Comparison of ENCODE assay signal across 20 mouse cellular contexts in genomic region chr6:136079991-136080734, GRCm38 (mm10).
A peak's percentile ranks its signal among the peaks of the same experiment; 100 is the strongest.
DNase-seq lines count a peak whose midpoint lies in the region; ATAC-seq and TF ChIP-seq lines count a peak whose summit lies in the region.
"Had no signal": no experiment of that assay in that cellular context is flagged by ENCODE, and none has a peak within 500 bp of the region (broad histone marks: within the 10 kb centered on the region; RNA-seq: fewer than 3 reads in every experiment).

No protein-coding gene starts in this region.

- H3K27ac ChIP-seq in forebrain, embryonic 14.5 days (ENCODE audit: low read depth, low read length): no peak overlapping the region
- no peak overlapping the region for H3K27ac ChIP-seq in forebrain, embryonic 10.5 days
- H3K27ac ChIP-seq in hindbrain, embryonic 15.5 days (replicated peaks): no peak overlapping the region
- H3K27ac ChIP-seq in hindbrain, embryonic 11.5 days (ENCODE audit: low read depth, low read length): no peak overlapping the region
- no peak overlapping the region for H3K27ac ChIP-seq in midbrain, embryonic 16.5 days (ENCODE audit: low read length)
- H3K27ac ChIP-seq: heart, embryonic 13.5 days; stomach, embryonic 15.5 days had no signal

- no peaks in the 10 kb centered on the region for H3K36me3 ChIP-seq in forebrain, embryonic 14.5 days (ENCODE audit: control insufficient read depth, insufficient read depth, low read length)
- H3K36me3 ChIP-seq in forebrain, embryonic 10.5 days (replicated peaks): no peaks in the 10 kb centered on the region
- no peaks in the 10 kb centered on the region for H3K36me3 ChIP-seq in hindbrain, embryonic 15.5 days
- H3K36me3 ChIP-seq in hindbrain, embryonic 11.5 days (ENCODE audit: control insufficient read depth, insufficient read depth, low read length): no peaks in the 10 kb centered on the region
- H3K36me3 ChIP-seq in midbrain, embryonic 16.5 days (ENCODE audit: control insufficient read depth, insufficient read depth, low read length): no peaks in the 10 kb centered on the region
- H3K36me3 ChIP-seq: heart, embryonic 13.5 days; stomach, embryonic 15.5 days had no signal

- WGBS in forebrain, embryonic 14.5 days: 70% methylated on average over 17 of the region's 17 CpGs
- 89% methylated on average over 17 of the region's 17 CpGs for WGBS in forebrain, embryonic 10.5 days
- WGBS in hindbrain, embryonic 15.5 days: 55% methylated on average over 17 of the region's 17 CpGs
- 79% methylated on average over 17 of the region's 17 CpGs for WGBS in hindbrain, embryonic 11.5 days
- WGBS in midbrain, embryonic 16.5 days: 49% methylated on average over 17 of the region's 17 CpGs

- no peaks in the 10 kb centered on the region for H3K9me3 ChIP-seq in forebrain, embryonic 14.5 days (replicated peaks; ENCODE audit: control insufficient read depth, low read length)
- no peaks in the 10 kb centered on the region for H3K9me3 ChIP-seq in forebrain, embryonic 10.5 days
- H3K9me3 ChIP-seq in hindbrain, embryonic 15.5 days: no peaks in the 10 kb centered on the region
- no peaks in the 10 kb centered on the region for H3K9me3 ChIP-seq in hindbrain, embryonic 11.5 days (ENCODE audit: control insufficient read depth, low read length)
- no peaks in the 10 kb centered on the region for H3K9me3 ChIP-seq in midbrain, embryonic 16.5 days (replicated peaks; ENCODE audit: control insufficient read depth, low read length, poor library complexity, severe bottlenecking)
- H3K9me3 ChIP-seq: stomach, embryonic 15.5 days had no signal

- peak; percentile 4 for DNase-seq in forebrain, embryonic 14.5 days (ENCODE audit: low spot score)
- DNase-seq in forebrain, embryonic 10.5 days (ENCODE audit: extremely low spot score, low spot score): no peak
- DNase-seq in hindbrain, embryonic 11.5 days (ENCODE audit: low spot score): no peak
- DNase-seq in brain, embryonic 14.5 days (ENCODE audit: low read depth): peak; percentile 52
- DNase-seq in kidney, postnatal 4 days: no peak
- DNase-seq: adrenal gland, postnatal 25 days; B cell, adult 2 months; cerebellum, adult 9-11 months; heart, adult 11 months; kidney, adult 8-10 months; kidney, postnatal 14 days; lung, adult 18-20 months; lung, postnatal 14 days; retina, postnatal 1 day; thymus, adult 2 months had no signal

- H3K4me1 ChIP-seq in forebrain, embryonic 14.5 days (ENCODE audit: control insufficient read depth, insufficient read depth, low read length): no peaks in the 10 kb centered on the region
- H3K4me1 ChIP-seq in forebrain, embryonic 10.5 days: no peaks in the 10 kb centered on the region
- H3K4me1 ChIP-seq in hindbrain, embryonic 15.5 days (replicated peaks): peaks cover 14% of the 10 kb centered on the region
- H3K4me1 ChIP-seq in hindbrain, embryonic 11.5 days (replicated peaks; ENCODE audit: control insufficient read depth, insufficient read depth, low read length): no peaks in the 10 kb centered on the region
- peaks cover 17% of the 10 kb centered on the region for H3K4me1 ChIP-seq in midbrain, embryonic 16.5 days (ENCODE audit: control insufficient read depth, insufficient read depth, low read length)
- H3K4me1 ChIP-seq: heart, embryonic 13.5 days; stomach, embryonic 15.5 days had no signal

- no peak overlapping the region for H3K4me3 ChIP-seq in forebrain, embryonic 14.5 days (ENCODE audit: low read depth, low read length)
- no peak overlapping the region for H3K4me3 ChIP-seq in forebrain, embryonic 10.5 days
- H3K4me3 ChIP-seq in hindbrain, embryonic 15.5 days: no peak overlapping the region
- H3K4me3 ChIP-seq in hindbrain, embryonic 11.5 days (ENCODE audit: low read depth, low read length): no peak overlapping the region
- no peak overlapping the region for H3K4me3 ChIP-seq in midbrain, embryonic 16.5 days (ENCODE audit: low read depth, low read length)
- H3K4me3 ChIP-seq: heart, embryonic 13.5 days; stomach, embryonic 15.5 days had no signal

- TF ChIP-seq POLR2A in brain, embryonic 14.5 days (IDR thresholded peaks at IDR 0.05; ENCODE audit: borderline replicate concordance, extremely low read depth, insufficient read depth, insufficient read length, poor library complexity, severe bottlenecking): no peak

- TF ChIP-seq CTCF in brain, embryonic 14.5 days (IDR thresholded peaks at IDR 0.05; ENCODE audit: borderline replicate concordance, extremely low read depth, insufficient read depth, insufficient read length): no peak

- H3K27me3 ChIP-seq in forebrain, embryonic 14.5 days (replicated peaks; ENCODE audit: control insufficient read depth, insufficient read depth, low read length): no peaks in the 10 kb centered on the region
- H3K27me3 ChIP-seq in forebrain, embryonic 10.5 days (ENCODE audit: poor library complexity, severe bottlenecking): no peaks in the 10 kb centered on the region
- H3K27me3 ChIP-seq in hindbrain, embryonic 15.5 days: no peaks in the 10 kb centered on the region
- H3K27me3 ChIP-seq in hindbrain, embryonic 11.5 days (ENCODE audit: control insufficient read depth, insufficient read depth, low read length): no peaks in the 10 kb centered on the region
- no peaks in the 10 kb centered on the region for H3K27me3 ChIP-seq in midbrain, embryonic 16.5 days (ENCODE audit: control insufficient read depth, insufficient read depth, low read depth, low read length)
- H3K27me3 ChIP-seq: heart, embryonic 13.5 days; stomach, embryonic 15.5 days had no signal

- ATAC-seq in forebrain, embryonic 14.5 days: no peak
- peak; percentile 46; the same call in 1 of the 2 replicates for ATAC-seq in hindbrain, embryonic 15.5 days (ENCODE audit: low FRiP score, low read depth)
- no peak for ATAC-seq in hindbrain, embryonic 11.5 days (ENCODE audit: low FRiP score)
- peak; percentile 74; the same call in 1 of the 2 replicates for ATAC-seq in midbrain, embryonic 16.5 days

- no peak overlapping the region for H3K9ac ChIP-seq in forebrain, embryonic 14.5 days (ENCODE audit: low read length)
- no peak overlapping the region for H3K9ac ChIP-seq in hindbrain, embryonic 15.5 days
- no peak overlapping the region for H3K9ac ChIP-seq in hindbrain, embryonic 11.5 days (ENCODE audit: low read depth, low read length)
- no peak overlapping the region for H3K9ac ChIP-seq in midbrain, embryonic 16.5 days (ENCODE audit: low read depth, low read length)
- H3K9ac ChIP-seq: heart, embryonic 13.5 days; stomach, embryonic 15.5 days had no signal

- H3K4me2 ChIP-seq in forebrain, embryonic 14.5 days (ENCODE audit: low read length): no peak overlapping the region
- no peak overlapping the region for H3K4me2 ChIP-seq in hindbrain, embryonic 15.5 days
- H3K4me2 ChIP-seq in hindbrain, embryonic 11.5 days (replicated peaks; ENCODE audit: low read depth, low read length): no peak overlapping the region
- peak overlapping the region; percentile 30 for H3K4me2 ChIP-seq in midbrain, embryonic 16.5 days (ENCODE audit: low read length)
- H3K4me2 ChIP-seq: heart, embryonic 13.5 days; liver, embryonic 11.5 days; stomach, embryonic 15.5 days had no signal

Comparison
In these comparisons a context has a peak if more than half of its experiments do, and no peak if none do; other contexts are left out.
1. ATAC-seq: peak in hindbrain, embryonic 15.5 days (single experiment) and midbrain, embryonic 16.5 days (single experiment); none in forebrain, embryonic 14.5 days (single experiment) and hindbrain, embryonic 11.5 days (single experiment).
2. DNase-seq: peak in forebrain, embryonic 14.5 days (single experiment) and brain, embryonic 14.5 days (single experiment); none in forebrain, embryonic 10.5 days (single experiment), hindbrain, embryonic 11.5 days (single experiment) and kidney, postnatal 4 days (0 of 2).